Mouse (Mus musculus) gonadal fat pad, adult 2 months (tissue): Measurements from ENCODE around the gene Dlx2. TPM values are rescaled to one million over a fixed set of nuclear protein-coding genes. Genes with fewer than 3 reads are reported as not detected.

ENCODE experiments used
- DNase-seq: peaks from one replicate; pipeline ENCODE4 v3.0.0-alpha.2; 2012; ENCODE audit warnings: low read depth
- polyA plus RNA-seq: library from polyadenylated mRNA; depleted of rRNA; stranded (reverse); fragments of >200 nt; gene quantifications from 2 replicates; pipeline ENCODE4 v1.2.3, GENCODE M21; 2012; rRNA removed

Dlx2 gene
- polyA plus RNA-seq, 1 experiment = not detected

DNA sequence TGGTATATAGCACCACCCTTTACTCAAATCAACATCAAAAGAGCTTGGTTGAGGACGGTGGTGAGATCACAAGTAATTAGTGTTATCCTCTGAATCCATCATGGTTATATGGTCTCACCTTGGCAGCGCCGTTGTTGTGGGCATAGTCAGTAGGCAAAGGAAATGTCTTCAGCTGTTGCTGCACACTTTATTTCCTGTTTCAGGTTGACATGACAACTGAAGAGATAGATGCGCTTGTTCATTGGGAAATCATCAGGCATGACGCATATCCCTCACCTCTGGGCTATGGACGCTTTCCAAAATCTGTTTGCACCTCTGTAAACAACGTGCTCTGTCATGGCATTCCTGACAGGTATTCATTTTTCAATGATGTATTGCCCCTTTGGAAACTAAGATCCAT, 35.3 kb downstream of the Dlx2 start:
- DNase-seq = no peak

DNA sequence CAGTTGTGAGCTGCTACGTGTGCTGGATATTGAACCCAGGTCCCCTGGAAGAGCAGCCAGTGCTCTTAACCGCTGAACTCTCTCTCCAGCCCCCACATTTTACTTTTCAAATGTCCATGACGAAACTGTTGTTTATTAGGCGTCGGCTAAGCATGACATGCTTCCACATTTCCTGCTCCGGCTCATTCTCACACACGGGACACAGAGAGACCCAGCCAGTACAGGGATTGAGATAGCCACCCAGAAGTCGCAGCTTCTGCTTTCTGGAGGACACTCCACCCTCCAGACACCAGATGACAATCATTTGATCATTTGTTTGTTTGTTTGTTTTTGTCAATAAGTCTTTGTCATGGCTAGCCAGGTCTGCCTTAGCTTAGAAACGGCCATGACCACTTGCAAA, 41.7 kb downstream of the Dlx2 start:
- no peak for DNase-seq

DNA sequence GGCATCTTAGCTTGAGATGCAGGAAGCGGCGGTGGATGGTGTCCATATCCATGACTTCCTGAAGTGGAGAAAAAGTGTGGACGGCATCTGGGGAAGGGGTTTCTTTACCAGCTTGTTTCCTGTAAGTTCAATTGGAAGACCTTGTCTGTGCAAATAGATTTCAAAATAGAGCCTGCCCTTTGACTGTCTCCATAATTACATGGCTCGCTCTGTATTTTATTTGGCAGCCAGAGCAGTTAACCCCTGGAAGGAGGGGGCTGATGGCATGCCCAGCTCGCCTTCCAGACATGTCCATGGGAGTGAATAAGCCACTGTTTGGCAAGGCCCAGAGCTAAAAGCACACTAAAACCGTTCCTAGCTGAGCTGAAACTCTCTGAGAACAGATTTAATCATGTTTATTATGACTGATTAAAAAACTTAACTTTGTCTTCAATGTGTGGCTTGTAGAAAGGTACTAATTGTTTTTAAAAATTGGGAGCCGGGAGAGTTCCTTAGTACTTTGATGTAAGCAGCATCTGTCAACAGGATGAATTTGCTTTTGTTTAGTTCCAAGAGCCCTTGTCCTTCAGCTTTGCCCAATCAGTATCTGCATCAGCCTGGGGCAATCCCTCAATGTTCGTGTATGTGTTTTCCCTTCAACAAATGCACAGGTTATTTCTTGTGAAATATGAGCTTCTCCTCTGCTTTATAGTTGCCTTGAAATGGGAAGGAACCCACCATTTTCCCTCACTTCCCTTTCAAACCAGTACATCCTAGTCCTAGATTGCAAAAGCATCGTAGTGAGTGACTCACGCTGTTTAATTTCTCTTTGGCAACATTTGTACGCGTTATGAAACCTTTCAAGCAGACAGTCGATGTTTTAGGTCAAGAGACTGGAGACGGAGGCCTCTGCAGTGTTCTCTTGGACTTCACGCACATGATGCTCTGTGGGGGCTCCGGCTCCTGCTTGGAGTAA, 47.0 kb downstream of the Dlx2 start:
- peak; percentile 86 for DNase-seq

DNA sequence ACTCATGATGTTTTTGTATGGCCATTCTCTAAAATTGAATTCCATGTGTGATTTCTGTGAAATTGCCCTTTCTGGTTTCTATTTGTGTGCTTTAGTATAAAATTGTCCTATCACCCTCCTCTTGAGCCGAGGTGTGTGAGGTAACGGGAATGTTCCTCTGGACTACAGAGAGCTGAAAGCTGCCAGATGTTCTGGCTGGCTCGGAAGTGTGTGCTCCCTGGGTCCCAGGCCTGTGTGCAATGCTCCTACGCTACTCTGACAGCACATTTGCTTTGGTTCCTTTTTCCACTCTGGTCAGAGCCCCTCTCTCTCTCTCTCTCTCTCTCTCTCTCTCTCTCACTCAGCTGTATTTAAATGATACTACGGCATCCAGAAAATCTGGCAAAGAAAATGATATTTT, 49.4 kb downstream of the Dlx2 start:
- no peak for DNase-seq

DNA sequence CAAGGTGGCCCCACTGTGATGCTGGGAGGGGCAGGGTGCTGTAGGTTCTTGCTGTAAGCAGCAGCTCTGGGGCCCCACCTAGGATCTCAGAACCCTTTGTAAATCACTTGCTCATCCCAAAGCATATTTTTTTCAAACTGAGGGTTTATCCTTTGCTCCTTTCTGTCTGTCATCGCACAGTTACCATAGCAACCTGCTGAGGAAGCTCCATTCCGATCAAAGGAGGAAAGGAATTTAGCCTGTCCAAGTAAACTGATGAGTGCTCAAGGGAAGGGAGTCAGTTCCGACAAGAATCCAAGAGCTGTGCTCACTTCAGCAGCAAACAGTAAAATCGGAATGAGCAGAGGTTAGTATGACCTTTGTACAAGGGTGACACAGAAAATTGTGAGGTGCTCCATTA, 51.6 kb downstream of the Dlx2 start:
- DNase-seq = no peak

GRCm38 (mm10) chr2:71494503-71494902, 52.1 kb downstream of the Dlx2 start:
- no peak for DNase-seq

Other genes with a start within 250 kb of the Dlx2 start
- gene Slc25a12, start 179.0 kb downstream of the Dlx2 start, polyA plus RNA-seq = 26.9 and 28.2 TPM in 2 replicates
- gene Hat1, start 157.8 kb downstream of the Dlx2 start, polyA plus RNA-seq = 7.0 and 9.0 TPM in 2 replicates
- 20.8 and 26.6 TPM in 2 replicates for gene Metap1d, start 93.5 kb downstream of the Dlx2 start, polyA plus RNA-seq
- gene Dlx1, start 18.6 kb downstream of the Dlx2 start, polyA plus RNA-seq = not detected in 2 replicates
- 48.9 and 71.3 TPM in 2 replicates for gene Itga6, start 198.9 kb upstream of the Dlx2 start, polyA plus RNA-seq